Mouse (Mus musculus): ENCODE measurements around the gene Pidd1.

GRCm38 (mm10) chr7:141456739-141457138, 12.9 kb upstream of the Pidd1 start:
- no peak for TF ChIP-seq CTCF (IDR thresholded peaks at IDR 0.05; ENCODE audit: control insufficient read depth, insufficient read depth, low read length)
- TF ChIP-seq POLR2A (IDR thresholded peaks at IDR 0.05; ENCODE audit: borderline replicate concordance, control insufficient read depth, low read depth, low read length) = no peak

All from bone marrow, adult 2 months (tissue).